Mouse (Mus musculus) cerebellum, postnatal 4 days (tissue): ENCODE results near the gene Card10.
"Not testable (repeated sequence)": the region's sequence is repeated elsewhere in the genome, so short reads cannot be mapped to it uniquely, and the experiment has no call there.

Experiments
- DNase-seq, 2 experiments: peaks; one replicate each; pipeline ENCODE4 v3.0.0; 2022; ENCODE audit warnings: low spot score in 2 of 2, mixed read lengths in 1 of 2

Card10 gene

DNA sequence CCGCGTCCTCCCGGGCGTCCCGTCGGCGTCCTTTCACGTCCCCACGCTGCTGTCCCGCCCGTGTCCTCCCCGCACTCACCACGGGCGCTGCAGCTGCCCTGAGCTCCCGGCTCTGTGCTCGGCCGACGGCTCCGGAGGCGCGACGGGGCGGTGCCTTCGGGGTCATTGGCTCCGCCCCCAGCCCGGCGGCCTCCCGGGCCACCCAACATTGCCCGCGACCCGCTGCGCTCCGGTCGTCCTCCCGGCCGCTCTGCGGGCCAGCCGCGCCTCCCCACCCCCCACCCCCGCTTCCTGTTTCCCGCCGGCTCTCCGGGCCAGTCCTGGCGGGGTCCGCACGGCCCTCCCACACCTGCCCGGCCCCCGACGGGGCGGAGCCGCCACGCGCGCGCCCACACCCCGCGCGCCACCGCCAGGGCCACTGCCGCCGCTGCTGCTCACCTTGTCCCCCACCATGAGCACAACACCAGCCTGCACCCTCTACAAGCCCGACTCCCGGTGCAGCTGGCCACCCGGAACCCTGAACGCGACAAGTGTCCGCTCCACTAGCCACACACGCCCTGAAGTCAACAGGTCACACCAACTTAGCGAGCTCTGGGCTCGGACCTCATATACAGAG is at the start of gene Card10:
Card10 (minus strand) TSS at position 267 of the 616 bp plus-strand sequence.
- DNase-seq, result no peak

DNA sequence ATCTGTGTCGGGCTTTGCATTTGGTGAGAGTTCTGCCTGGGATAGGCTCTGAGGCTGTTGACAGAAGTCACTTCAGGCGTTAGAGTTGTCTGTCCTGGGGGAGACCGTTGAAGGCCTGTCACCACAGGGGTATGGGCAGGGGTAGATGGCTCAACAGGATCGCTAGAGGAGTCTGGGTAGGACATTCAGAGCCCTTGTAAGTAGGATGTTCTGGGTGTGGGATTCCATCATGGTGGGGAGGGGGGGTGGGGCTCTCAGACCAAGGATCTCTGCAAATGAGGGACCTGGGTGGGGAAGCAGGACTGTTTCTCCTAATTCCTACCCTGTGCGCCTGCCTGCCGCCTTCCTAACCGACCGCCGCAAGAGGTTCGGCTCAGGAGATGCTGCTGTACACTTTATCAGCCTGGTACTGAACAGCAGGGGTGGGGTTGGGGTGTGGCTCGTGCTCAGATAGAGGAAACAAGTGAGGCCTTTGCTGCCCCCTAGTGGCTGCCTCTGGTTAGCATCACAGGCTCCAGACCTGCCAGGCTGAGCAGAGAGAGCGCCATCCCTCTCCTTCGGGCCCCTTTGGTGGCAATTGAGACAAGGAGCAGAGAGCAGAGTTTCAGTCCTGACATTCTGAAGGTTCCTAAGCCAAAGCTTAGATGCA is 48.8 kb upstream of the Card10 start:
- peak; percentile 89 to 94 for DNase-seq

DNA sequence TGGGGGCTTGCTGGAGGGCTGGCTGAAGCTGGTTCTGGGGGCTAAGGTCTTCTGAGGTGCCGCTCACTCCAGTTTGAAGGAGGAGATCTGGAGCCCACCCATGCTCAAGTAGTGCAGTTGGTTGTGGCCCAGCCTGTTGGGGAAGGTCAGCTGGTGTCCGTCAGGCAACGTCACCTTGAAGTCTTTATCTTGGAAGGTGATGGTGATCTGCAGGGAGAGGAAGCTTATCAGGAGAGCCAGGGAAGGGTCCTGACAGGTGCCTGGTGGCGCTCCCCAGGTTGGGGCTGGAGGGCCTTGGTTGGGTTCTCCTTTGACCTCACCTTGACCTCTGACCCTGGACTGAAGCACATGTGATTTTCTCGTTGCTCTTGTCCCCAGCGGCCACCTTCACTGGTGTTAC is 48.1 kb upstream of the Card10 start:
- no peak for DNase-seq

DNA sequence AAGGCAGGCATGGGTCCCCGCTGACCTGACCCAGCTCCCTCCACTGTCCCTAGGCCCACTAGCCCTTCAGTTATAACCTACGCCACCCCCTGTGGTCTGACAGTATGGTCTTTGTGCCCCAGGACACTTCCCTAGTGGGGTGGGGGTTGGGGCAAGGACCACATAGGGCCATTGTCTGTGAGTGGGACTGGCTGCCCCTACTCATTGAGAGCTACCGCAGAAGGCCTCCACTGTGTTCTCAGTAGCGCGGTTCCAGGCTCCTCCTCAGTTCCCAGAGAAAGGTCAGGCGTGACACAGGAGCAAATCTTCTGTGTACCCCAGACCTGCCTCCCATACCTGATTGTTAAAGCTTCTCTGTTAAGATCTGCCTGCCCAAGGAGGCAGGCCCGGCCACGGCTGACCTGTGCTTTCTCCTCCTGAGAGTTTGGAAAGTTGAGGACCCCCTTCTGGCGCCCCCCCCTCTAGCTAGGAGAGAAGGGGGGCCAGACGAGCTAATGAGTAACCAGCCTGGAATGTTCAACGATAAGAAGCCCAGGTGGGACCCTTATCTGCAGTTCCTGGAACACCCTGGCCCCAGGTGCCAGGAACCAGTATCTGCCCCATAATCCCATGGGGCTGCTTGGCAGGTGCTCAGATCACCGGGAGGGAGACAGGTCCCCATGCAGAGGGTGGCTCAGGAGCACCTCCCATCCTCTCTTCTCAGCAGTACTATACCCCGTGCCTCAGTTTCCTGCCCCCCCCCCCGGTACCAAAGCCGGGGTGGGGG is 47.4 kb upstream of the Card10 start:
- no peak for DNase-seq

DNA sequence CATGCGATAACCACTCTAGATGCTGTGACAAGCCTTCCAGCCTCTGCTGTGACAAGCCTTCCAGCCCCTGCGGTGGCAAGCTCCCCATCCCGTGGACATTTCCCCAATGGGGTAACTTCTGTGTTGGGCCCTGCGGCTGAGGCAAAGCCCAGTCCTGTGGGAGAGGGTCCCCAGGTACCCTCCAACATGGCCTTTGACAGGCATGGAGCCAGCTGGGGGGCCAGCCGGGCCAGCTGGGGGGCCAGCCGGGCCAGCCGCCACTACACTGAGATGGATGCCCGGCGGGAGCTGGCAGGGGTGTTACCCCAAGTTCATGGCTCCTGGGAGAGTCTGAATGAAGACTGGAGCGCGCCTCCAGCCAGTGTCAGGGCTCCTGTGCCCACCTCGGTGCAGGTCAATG is 46.6 kb upstream of the Card10 start:
- DNase-seq, result no peak

DNA sequence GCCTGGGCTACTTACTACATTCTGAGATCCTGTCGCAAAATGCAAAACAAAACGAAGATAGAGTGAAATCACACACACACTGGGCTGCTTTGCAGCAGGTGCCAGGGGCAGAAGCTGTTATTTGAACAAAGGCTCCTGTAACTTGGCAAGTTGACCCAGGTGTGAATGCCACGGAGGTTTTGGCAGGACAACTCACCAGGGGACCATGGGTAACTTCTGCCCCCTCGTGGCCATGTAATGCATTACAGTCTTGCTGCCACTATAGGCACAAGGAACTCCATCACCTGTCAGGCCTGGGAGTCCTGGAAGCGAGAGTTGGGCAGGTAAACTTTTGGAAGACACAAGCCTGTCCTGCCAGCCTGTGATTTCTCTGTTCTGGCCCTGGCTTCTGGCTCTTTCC is 45.6 kb upstream of the Card10 start:
- DNase-seq, result peak; percentile 55 to 74

DNA sequence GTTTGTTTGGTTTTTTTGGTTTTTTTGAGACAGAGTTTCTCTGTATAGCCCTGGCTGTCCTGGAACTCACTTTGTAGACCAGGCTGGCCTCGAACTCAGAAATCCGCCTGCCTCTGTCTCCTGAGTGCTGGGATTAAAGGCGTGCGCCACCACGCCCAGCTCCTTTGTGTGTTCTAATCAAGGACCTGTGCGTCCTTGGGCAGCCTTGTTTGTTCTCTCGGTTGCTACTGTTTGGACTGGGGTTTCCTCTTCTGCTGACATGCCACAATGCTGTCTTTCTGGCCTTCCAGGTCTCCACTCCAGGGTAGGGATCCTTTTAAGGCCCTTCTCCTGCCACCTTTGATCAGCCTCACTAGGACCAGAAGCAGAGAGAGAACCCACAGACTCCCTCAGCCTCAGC is 44.0 kb upstream of the Card10 start:
- not testable (repeated sequence) for DNase-seq

DNA sequence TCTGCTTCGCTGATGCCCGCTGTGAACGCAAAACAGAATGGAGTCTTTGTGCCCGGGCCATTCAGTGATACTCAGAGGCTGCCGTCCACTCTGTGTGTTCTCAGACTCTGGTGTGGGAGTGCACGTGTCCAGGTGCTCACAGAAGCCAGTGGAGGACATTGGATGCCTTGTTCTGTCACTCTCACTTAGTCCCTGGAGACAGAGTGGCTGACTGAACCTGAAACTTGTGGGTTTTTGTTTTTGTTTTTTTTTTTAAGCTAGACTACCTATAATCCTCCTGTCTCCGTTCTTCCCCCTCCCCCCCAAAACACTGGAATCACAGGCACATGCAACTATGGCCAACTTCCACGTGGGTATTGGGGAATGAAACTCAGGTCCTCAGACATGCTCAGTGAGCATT is 43.5 kb upstream of the Card10 start:
- DNase-seq, result no peak

DNA sequence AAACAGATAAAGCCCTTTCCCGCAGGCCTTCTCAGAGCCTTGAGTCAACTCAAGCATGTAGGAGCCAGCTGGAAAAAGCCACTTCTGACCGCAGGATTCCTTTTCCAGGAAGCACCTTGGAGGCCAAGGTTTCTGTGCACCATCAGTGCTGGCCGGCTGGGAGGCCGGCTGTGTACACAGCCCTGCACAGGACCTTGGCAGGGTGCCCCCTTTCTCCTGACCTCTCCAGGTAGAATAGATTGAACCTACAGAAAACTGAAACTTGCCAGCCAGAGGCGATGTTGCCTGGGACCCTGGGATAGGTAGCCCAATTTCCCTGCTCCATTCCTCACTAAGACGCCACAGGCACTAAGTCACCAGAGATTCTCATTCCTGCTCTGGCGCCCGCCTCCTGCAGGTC is 43.0 kb upstream of the Card10 start:
- DNase-seq, result no peak

DNA sequence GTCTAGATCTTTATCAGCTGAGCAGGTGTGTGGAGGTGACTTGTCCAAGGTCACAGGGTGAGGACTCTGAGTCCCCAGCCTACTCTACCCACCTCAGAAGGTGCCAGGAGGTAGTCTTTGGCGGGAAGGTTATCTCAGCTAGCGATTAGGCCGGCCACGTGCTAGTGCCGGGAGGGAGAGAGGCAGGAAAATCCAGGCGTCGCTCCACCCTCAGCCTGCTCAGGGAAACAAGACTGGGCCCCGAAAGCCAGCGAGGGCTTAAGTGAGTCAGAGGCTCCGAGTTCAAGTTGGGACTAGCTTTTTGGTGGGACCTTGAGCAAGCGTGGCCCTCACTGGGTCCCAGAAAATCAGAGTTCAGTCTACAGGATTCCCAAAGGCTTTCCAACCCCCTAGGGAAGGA is 42.5 kb upstream of the Card10 start:
- DNase-seq, result no peak

DNA sequence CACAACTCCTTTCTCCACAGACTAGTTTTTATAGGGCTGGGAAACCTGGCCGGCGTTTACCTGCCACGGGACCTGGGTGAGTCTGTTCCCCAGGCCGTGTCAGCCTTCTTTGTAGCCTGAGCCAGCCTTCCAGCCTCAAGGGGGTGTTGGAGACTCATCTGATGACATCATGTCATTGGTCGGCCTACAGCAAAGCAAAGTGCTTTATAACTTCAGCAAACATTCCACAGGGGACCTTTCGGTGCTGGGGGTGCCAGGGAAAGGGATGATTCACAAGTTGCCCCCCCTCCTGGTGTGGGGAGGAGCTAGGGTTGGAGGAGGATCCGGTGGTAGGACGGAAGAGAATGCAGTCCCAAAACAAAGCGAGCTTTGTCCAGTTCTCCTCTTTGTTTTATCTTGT is 41.9 kb upstream of the Card10 start:
- no peak for DNase-seq

DNA sequence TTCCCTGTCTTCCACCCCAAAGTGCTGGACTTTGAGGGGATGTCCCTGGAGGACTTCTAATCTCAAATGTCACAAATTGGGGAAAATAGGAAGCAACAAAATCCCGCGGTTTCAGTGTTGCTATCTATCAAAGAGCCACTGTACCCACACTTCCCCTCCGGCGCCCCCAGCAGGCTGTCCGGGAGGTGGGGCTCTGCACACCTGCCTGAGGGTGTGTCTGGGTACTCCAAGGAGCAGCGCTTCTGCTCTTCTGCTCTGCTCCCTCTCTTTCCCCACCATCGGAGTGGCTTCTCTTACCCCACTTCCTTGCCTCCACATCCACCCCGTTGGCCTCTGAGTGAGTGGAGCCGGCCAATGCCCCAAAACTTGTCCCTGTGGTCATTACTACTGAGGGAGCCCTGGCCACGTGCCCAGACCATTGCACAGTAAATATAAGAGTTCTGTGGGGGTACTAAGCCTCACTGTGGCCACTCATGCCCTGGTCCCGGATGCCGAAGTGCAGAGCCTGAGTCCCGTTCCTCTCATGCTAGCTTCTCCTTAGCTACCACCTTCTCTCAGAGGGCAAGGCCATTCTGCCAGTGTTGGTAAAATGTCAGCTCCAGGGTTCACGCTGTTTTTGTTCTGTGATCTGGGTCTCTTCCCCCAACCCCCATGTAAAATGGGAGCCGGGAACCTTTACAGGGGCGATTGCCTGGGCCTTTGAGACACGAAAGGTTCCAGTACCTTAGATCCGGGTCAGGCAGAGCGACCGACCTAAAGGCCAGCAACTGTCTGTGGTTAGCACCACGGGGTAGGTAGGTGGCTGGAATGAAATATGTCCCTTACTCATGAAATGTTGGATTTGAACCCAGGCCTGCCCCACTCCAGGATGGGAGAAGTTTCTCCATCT is 41.0 kb upstream of the Card10 start:
- no peak for DNase-seq

DNA sequence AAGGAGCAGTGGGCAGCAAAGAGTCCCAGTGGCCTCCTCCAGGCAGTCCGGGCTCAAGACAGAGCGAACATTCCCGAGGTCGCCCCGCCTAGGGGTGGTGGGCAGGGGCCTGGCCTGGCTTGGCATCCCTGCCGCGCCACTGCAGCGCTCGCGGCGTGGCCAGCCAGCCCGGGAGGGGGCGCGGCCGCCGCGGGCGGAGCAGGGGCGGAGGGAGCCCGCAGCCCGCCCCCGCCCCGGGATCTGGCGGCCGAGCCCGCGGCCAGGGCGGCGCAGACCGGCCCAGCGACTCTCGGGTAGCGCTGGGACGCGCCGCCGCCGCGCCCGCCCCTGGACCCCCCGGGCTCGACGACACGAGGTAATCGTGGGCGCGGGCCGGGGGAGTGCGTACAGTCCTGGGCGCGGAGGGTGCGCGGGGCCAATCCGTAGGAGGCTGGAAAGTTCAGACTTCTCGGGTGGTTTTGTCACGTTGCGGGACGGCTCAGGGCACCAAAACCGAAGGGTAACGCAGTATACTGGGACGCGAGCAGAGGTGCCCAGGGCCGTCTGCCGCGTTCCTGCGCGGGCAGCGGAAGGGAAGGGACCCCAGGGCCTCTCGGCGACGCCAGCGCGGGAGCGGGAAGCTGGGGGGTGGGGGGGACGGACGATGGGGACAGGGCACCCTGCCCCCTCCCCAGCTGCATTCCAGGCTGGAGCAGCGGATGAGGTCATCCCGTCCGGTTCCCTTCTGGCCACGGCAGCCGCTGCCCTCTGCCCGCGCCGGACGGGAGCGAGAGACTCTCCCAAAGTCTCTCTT is 39.7 kb upstream of the Card10 start, which contains the start of gene Cdc42ep1:
Cdc42ep1 (plus strand) TSS at position 254 of the 793 bp plus-strand sequence.
- no peak for DNase-seq

DNA sequence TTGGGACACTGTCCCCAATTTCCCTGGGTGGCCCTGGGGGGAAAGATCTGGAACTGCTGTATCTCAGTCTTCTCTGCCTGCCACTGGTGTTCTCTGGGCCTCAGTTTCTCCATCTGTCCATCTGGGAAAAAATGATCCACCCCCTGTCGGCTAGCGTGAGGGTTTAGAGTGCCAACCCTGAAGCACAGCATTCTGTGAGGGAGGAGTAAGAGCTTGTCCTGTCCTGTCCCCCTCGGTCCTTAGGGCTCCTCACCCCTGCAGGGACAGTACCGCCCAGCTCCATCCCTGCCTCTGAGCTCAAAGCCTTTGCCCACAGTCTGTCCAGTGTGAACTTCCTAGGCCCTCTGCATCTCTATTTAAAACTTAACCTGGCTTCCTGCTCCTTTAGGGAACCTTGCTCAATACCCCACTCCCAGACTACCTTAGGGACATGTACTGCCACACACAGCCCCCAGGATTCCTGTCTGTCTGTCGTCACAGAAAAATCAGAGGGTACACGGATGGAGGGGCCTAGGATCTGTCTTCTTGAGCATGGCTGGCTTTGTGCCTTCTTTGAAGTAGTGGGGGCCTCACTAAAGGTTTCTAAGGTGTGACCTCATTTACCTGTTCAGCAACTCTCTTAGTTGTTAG is 38.4 kb upstream of the Card10 start:
- DNase-seq, result no peak

DNA sequence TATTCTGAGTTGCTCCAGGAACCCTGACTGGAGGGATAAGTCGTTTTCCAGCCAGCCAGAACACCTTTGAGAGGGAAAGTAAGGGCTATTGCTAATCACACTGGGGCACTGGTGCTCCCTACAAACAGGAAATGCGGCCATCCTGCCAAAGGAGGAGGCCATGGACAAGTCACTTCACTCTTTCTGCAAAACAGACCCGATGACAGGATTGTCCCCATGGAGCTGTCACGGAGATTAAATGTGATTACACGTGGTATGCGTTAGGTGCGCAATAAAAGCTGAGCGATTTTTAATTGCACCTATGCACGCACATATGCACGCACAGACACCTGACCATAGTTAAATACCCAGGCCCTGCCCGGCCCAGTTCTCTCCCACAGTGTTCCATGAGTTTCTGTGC is 37.9 kb upstream of the Card10 start:
- no peak for DNase-seq

DNA sequence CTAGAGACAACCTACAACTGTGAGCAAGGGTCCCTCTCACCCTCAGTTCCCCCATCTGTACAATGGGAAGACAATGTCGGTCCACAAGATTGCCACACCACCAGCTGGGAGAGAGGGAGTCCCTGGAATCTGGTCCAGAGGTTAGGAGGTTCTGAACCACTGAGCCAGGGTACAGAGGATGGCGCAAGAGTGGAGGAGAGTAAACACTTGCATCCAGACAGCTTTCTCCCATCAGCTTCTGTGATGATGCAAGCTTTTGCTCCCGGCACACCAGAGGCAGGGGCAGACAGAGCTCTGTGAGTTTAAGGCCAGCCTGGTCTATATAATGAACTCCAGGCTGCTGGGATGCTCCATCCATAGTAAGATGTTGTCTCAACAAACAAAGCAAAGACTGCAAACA is 37.4 kb upstream of the Card10 start:
- DNase-seq, result no peak

DNA sequence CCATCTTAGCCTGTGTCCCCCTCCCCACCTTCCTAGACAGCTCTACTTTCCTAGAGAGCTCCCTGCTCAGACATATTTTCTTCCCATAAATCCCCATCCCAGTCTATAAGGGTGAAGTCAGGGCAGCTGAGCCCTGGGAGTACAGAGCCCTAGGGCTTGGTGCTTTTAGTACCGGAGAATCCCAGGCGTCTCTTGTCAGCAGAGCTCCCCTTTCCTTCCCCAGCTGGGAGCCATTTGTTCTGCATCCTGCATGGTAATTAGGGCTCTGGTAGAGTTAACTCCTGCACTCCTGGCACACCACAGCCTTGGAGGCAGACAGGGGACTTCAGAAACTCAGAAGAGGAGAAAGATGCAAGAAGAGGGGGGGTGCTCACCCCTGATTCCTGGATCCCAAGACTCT is 36.9 kb upstream of the Card10 start:
- DNase-seq, result no peak

DNA sequence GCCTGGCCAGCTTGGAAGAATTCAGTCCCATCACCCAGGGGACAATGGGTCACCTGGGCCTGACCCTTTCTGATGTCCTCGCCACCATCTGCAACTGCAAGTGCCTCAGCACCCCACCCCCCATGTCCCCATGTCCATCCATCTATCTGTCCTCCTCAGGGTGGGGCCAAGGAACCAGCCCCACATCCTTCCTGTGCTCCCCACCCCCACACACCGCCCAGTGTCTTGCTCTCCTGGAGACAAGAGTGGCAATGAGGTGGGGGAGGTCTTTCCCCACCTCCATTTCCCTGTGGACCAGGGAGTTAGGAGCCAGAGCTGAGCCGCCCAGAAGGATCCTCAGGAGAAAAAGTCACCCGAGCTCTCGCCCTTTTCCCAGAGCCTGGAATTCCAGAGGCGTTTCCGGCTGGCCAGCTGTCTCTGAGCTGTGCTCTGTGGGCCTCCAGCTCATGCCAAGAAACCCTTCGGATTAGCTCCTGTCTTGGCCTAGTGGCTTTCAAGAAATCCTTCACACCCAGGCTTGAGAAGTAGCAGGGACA is 33.3 kb upstream of the Card10 start:
- DNase-seq, result no peak

DNA sequence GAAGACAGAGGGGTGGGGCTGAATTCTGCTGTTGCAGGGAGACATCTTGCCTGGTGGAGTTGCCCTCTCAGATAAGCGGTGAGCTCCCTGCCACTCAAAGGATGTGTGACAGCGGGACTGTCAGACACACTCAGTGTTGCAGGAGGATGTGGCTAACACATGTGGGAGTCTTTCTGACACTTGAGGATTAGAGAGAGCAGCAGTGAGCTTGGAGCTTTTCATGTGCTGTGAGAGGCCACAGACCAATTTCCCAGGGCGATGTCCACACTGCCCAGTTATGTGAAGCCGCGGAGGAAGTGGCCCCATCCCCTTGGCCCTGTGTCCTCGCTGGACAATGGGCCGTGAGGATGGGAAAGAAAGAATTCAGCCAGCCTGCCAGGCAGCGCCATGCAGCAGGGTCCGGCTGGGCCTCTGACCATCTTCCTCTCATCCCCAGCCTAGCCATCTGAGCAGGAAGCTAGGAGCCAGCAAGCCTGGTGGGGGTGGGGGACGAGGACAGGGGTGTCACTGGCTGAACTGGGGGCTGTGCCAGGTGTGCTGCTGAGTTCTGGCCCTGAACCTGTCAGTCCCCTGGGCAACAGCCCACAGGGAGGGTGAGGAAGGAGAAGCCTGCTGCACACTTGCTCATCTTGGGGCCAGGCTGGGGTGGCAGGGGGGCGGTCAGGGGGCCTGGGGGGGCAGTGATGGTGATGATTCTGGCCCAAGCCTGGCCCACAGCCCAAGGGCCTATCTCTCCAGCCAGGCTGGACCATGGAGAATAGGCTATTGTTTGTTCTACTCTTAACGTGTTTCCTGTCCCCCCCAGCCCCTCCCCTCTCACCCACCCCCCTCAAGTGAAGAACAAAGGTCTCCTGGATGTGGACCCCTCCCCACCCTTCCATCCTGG is 32.6 kb upstream of the Card10 start:
- DNase-seq, result peak in 1 of 2 experiments; percentile 62
